Mouse (Mus musculus): ENCODE measurements at regions not wholly inside any gene's neighbourhood (a gene's known extent, or its start where the extent isn't known, plus 50 kb on each side); places are given as distances from the start of the nearest gene placed in this dataset.
"Not testable (repeated sequence)": the region's sequence is repeated elsewhere in the genome, so short reads cannot be mapped to it uniquely, and the experiment has no call there.

DNA sequence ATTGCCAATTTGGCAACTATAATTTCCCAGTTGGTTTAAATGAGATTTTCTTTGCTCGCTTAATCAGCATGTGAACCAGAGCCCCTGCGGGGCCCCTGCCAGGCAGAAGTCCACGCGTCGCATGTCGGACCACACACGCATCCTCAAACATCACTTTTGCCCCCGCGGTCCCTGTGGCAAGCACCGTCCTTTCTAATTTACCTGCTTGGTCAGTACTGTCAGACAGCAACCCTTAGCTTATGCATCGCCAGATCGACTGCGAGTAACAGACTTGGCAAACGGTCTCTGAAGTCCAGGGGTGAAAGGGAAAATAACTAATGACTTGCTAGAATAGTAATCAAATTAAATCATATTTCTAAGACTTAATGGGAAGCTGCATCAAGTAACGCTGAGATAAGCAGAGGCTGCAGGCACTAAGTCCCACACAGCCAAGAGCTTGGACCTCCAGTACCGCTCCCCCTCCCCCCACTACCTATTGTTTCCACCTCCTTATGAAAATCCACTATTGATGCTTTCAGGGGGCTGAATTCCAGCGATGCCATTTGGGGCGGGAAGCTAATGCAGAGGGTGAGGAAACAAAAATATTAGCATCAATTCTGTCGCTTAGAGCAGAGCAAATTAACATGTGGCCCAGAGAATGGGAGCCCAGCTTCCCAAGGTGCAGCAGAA is 142.0 kb upstream of the Cntnap4 start:
- no peak for DNase-seq

- DNase-seq: no peak
Observed at GRCm38 (mm10) chr8:112411968-112412367, 157.9 kb upstream of the Cntnap4 start.

GRCm38 (mm10) chr8:112411213-112411612 is 158.6 kb upstream of the Cntnap4 start:
- DNase-seq: peak; percentile 31 to 44

DNA sequence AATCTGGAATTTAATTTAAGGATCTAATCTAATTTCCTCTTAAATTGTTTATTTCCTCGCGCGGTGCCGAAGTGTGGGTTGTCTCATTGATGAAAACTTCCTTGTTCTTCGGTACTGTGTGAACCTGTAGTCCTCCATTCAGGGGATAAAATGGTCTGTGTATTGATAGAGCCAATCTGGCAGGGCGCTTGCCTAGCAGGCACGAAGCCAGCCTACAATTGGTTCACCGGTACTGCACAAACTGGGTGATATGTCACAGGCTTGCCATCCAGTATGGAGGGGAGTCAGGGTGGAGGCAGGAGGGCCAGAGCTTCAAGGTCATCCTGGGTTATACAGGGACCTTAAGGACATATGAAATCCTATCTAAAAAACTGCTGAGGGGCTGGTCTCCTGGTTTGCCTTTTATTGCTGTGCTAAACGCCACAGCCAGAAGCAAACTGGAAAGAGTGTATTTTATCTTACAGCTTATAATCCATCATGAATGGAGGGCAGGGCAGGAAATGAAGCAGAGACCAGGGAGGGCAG is 161.6 kb upstream of the Cntnap4 start:
- DNase-seq: no peak

DNA sequence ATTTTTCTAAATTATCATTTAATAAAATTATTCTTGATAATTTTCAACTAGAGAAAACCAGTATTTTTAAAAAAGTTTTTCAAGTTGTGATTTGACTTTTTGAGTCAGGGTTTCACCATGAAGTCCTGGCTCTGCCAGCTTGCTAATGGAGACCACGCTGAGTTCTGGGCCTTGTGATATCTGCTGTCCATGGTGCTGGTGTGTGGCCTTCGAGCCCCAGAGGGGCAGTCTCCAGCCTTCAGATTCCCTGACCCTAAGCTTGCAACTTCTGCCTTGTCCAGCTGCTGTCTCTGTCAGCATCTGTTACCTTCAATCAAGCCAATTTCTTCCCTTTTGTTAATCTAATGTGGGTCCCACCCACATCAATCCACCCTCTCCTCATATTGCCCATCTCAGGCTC is 165.8 kb upstream of the Cntnap4 start:
- no peak for DNase-seq

DNA sequence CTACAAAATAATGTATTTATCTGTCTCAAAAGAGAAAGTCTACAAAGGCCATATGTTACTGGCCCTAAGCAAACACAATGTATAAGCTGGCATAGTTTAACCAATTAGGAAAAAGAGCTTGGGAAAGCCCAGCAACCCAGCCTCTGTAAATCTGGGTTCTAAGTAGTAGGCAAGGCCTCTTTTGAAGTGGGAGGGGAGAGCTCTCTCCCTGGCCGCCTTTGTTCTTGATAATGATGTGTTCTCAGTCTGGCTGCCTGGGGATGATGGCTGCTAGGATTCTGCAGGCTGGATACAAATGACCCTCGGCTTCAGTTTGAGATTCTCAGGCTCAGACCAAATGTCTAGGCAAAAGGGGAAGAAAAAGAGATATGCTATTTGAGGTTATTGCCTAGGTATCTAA is 172.4 kb upstream of the Cntnap4 start:
- DNase-seq: no peak

DNA sequence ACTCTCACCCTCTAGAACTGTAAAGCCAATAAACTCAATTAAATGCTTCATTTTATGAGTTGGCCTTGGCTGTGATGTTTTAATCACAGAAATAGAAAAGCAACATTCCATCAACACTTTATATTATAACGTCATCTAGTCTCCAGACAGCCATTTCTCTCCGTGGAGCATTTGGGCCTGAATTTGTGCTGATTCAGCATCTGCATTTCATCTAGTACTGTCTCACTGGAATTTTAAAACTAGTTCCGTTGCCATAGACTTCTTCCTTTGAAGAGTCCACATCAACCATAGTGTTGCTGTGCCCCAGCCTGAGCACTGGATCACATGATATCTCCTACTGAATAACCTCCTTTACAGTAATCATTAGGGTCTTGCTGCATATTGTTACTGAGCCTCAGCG is 179.7 kb upstream of the Cntnap4 start:
- no peak for DNase-seq

GRCm38 (mm10) chr8:112348323-112348722 is 221.5 kb upstream of the Cntnap4 start:
- no peak for DNase-seq

GRCm38 (mm10) chr8:112333171-112333570 is 236.7 kb upstream of the Cntnap4 start:
- DNase-seq: no peak

- no peak for DNase-seq
Observed at GRCm38 (mm10) chr8:112332021-112332420, 237.8 kb upstream of the Cntnap4 start.

DNA sequence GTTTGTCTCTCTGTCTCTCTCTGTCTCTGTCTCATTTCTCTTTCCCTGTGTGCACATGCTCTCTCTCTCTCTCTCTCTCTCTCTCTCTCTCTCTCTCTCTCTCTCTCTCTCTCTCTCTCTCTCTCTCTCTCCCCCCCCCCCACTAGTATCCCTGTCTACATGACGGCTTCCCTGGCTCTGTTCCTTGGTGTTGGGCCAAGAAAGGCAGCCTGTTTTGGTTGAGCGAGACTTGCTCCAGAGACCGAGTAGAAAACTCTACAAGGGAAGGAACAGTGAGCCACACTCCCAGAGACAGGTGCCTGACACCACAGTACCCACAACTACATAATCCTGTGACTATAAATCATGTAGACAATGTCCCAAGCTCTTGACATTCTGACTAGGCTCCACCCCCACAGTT is 260.0 kb upstream of the Cntnap4 start:
- no peak for DNase-seq

- DNase-seq: no peak
Observed at GRCm38 (mm10) chr8:112308354-112308753, 261.5 kb upstream of the Cntnap4 start.

DNA sequence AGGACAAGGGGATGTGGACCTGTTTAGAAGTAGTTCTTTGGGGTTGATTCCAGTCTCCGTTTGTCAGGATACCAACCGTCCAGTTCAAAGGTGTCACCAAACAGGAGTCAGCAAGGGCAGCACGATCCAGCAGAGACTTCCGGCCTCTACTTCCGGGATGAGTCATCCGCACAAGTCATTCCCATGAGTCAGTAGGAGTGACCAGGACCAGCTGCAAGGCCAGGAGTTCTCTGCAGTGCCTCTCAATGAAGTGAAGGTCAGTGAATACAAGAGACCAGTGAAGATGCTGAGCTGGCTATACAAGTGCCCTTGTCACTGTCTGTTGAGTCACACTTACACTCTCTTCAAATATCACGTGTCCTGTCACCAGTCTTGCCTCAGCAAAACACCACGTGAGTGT is 272.8 kb upstream of the Cntnap4 start:
- DNase-seq: no peak

- DNase-seq: no peak
Observed at GRCm38 (mm10) chr8:112283316-112283715, 268.5 kb upstream of the Gm6793 start.

DNA sequence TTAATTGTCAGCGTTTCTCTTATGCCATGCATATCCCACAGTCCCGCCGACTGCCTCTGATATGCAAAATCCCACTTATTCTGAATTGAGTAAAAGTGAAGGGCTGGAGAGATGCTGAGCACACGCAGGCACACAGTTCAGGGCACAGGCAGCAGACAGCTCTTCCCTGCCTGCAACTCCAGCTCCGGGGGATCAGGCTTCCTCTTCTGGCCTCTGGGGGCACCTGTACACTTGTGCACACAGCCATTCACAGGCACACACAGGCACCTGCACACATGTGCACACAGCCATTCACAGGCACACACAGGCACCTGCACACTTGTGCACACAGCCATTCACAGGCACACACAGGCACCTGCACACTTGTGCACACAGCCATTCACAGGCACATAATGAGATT is 254.8 kb upstream of the Gm6793 start:
- no peak for DNase-seq

- DNase-seq: no peak
Observed at GRCm38 (mm10) chr8:112269214-112269566, 254.4 kb upstream of the Gm6793 start.

- DNase-seq: no peak
Observed at GRCm38 (mm10) chr8:112268544-112269213, 253.8 kb upstream of the Gm6793 start.

DNA sequence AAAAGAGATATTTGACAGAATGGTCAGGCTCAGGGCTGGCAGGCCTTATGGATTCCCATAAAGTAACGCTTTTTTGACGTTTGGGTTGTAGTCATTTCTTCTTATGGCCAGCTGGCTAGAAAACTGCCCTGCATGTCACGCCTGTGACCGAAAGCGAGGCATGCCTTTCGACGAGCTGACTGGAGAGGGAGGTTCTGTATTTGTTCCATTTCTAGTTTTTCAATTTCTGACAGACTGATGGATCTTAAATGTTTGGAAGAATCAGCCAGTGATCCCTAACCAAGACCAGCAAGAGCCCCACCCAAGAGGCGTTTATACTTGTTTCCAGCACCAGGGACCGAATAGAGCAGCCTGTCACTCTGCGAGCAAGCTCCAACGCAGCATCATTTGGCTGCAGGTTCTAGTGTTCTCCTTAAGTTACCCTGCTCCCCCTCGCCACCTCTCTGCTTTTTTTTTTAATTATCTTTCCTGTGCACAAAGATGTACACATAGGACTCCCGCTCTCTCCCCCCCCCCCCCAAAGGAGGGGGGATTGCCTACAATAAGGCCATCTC is 243.2 kb upstream of the Gm6793 start:
- no peak for DNase-seq

DNA sequence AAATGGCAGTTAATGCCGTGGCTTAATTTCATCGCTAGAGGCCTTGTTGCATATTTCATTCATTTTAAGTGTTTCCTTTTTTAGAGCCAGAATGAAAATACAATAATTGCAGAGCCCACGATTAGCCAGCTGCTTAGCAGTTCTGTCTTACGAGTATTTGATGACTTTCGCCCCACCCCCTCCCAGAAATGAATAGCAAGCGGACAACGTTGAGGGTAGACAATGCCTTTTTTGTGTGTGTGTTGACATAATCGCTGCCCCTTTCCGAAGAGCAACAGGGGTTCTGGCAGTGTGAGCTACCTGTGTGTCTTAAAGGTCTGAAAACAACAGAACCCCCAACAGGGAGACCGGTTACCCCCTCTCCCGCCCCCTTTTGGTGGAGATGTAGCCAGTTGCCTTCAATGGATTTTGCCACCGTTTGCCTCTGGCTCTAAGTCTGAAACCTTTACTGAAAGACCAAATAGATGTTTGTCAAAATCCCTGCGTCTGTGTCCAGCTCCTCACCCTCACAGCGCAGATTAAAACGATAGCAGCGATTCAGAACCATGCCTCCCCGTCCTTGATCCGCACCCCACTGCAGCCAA is 242.6 kb upstream of the Gm6793 start:
- no peak for DNase-seq

- DNase-seq: not testable (repeated sequence)
Observed at GRCm38 (mm10) chr8:112246629-112247028, 231.8 kb upstream of the Gm6793 start.

GRCm38 (mm10) chr8:112238681-112239080 is 223.8 kb upstream of the Gm6793 start:
- DNase-seq: peak; percentile 30 to 58

GRCm38 (mm10) chr8:112236751-112237150 is 221.9 kb upstream of the Gm6793 start:
- peak in 1 of 2 experiments; percentile 11 for DNase-seq

GRCm38 (mm10) chr8:112219656-112220055 is 204.8 kb upstream of the Gm6793 start:
- no peak for DNase-seq

- DNase-seq: no peak
Observed at GRCm38 (mm10) chr8:112212170-112212569, 197.3 kb upstream of the Gm6793 start.

Data from cerebellum, postnatal 36 days (tissue).